Mouse (Mus musculus) liver, postnatal 0 days (tissue): ENCODE measurements at regions not wholly inside any gene's neighbourhood (a gene's known extent, or its start where the extent isn't known, plus 50 kb on each side); places are given as distances from the start of the nearest gene placed in this dataset.

Experiments
- CTCF ChIP-seq: sonication (generic); IDR thresholded peaks from 2 replicates; pipeline ENCODE4 v1.5.1; 2016; ENCODE audit warnings: antibody characterized with exemption, low read depth
- EP300 ChIP-seq: IDR thresholded peaks from 2 replicates; pipeline ENCODE4 v1.6.1; 2016; ENCODE audit warnings: antibody characterized with exemption, low read depth, mild to moderate bottlenecking

GRCm38 (mm10) chr6:66428370-66428769 is 106.8 kb upstream of the Mad2l1 start:
- no peak for TF ChIP-seq CTCF
- no peak for TF ChIP-seq EP300
